Mouse (Mus musculus) heart, postnatal 0 days (tissue): ENCODE data around the gene Eif2ak4.

Experiments
- CTCF ChIP-seq: IDR thresholded peaks from 2 replicates; pipeline ENCODE4 v1.5.1; 2016; ENCODE audit warnings: antibody characterized with exemption, control low read depth, low read depth
- EP300 ChIP-seq: IDR thresholded peaks from 2 replicates; pipeline ENCODE4 v1.6.1; 2016; ENCODE audit warnings: antibody characterized with exemption, low read depth

GRCm38 (mm10) chr2:118495024-118495423 is 106.6 kb downstream of the Eif2ak4 start:
- no peak for TF ChIP-seq EP300
- TF ChIP-seq CTCF: no peak
